Mouse (Mus musculus): Measurements from ENCODE around the gene Ripply3.

Ripply3 gene

GRCm38 (mm10) chr16:94327781-94328711 is at the start of gene Ripply3:
Gene Ripply3 (plus strand): TSS chr16:94328420.
- no peak for DNase-seq (ENCODE audit: low read depth, low spot score)

DNA sequence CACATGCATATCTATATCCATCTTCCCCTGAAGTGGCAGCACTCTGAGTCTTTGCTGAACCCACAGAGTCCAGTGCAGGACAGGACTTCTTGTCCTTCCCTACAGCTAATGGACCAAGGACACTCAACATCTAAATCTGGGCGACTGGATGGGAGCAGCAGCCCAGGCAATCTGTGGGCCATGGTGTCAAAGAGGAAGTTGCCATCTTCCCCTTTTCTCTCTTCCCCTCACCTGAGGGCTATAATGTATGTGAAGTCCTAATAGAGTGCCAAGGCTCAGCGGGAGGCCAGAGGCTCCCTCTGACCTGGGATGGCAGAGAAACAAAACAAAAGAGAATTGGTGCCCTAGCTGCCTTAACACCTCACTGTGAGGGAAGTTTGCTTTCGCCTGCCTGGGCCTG is 44.2 kb upstream of the Ripply3 start:
- no peak for DNase-seq (ENCODE audit: low read depth, low spot score)

GRCm38 (mm10) chr16:94287826-94288225 is 40.4 kb upstream of the Ripply3 start:
- DNase-seq (ENCODE audit: low read depth, low spot score): no peak

GRCm38 (mm10) chr16:94289138-94290072 is 38.8 kb upstream of the Ripply3 start:
- no peak for DNase-seq (ENCODE audit: low read depth, low spot score)

GRCm38 (mm10) chr16:94290073-94290999 is 37.9 kb upstream of the Ripply3 start:
- peak; percentile 78 for DNase-seq (ENCODE audit: low read depth, low spot score)

GRCm38 (mm10) chr16:94291141-94291540 is 37.1 kb upstream of the Ripply3 start:
- DNase-seq (ENCODE audit: low read depth, low spot score): no peak

DNA sequence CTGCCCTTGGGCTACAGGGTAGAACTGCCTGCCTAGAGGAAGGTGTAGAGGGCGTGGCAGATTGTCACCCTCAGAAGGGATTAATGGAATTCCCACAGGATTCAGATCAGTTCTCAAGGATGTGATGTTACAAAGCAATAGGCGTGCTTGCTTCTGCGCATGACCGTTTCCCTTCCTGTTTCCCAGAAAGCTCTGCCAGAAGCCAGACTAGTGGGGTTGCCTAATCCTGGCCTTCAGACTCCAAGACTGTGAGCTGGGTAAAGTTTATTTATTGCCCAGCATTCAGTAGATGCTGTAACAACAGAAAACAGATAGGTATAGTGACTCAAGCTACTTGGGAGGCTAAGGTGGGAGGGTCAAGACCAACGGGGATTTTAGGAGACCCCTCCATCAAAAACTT is 30.1 kb upstream of the Ripply3 start:
- DNase-seq (ENCODE audit: low read depth, low spot score): no peak

GRCm38 (mm10) chr16:94299210-94299609 is 29.0 kb upstream of the Ripply3 start:
- no peak for DNase-seq (ENCODE audit: low read depth, low spot score)

GRCm38 (mm10) chr16:94301194-94301593 is 27.0 kb upstream of the Ripply3 start:
- DNase-seq (ENCODE audit: low read depth, low spot score): no peak

DNA sequence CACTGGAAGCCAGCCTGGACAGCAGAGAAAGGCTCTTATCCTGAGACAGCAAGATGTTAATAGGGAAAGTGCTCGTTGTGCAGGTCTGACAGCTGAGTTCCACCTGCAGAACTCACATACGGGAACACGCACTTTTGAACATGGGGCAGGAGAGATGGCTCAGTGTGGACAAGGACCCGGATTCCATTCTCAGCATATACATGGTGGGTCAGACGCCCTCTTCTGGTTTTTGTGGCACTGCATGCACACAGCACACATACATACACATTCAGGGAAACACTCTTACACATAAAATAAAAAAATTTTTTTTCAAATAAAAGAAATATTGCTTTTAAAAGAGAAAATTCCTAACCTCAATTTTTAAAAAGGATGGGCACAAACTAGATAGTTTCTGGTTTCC is 26.5 kb upstream of the Ripply3 start:
- no peak for DNase-seq (ENCODE audit: low read depth, low spot score)

GRCm38 (mm10) chr16:94302274-94303202 is 25.7 kb upstream of the Ripply3 start:
- DNase-seq (ENCODE audit: low read depth, low spot score): peak; percentile 65

DNA sequence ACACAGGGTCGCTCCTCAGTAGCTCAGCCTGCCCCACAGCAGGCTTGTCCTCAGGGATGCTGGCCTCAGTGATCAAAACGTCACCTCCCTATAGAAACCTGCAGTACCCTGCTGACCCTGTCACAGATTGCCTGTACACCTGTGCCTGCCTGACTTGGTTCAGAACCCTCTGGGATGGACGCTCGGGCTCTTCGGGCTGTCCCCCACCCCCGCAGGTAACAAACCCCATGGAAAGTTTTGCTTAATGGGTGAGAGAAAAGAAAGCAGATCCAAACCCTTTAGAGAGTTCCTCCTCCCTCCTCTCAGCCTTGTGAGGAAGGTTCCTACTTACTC is 25.1 kb upstream of the Ripply3 start:
- DNase-seq (ENCODE audit: low read depth, low spot score): no peak

GRCm38 (mm10) chr16:94307526-94307925 is 20.7 kb upstream of the Ripply3 start:
- DNase-seq (ENCODE audit: low read depth, low spot score): no peak

DNA sequence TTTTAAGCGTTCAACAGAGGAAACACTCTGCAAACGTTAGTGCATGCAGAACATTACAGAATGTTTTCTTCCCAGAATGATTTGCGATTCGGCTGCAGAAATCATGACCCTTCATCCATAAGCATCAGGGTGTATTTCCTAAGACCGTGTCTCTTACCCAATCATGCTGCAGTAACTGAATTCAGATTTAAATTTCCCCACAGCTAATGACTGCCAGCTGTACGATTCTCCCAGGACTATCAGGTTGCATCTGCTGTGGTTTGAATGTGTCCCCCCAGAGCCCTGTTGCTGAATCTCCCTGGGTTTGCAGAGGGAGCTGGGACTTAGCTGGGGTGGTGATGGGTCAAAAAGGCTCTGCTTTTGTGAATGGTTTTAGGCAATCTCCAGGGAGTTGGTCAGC is 20.3 kb upstream of the Ripply3 start:
- DNase-seq (ENCODE audit: low read depth, low spot score): peak; percentile 72

- DNase-seq (ENCODE audit: low read depth, low spot score): no peak
These were observed 19.2 kb upstream of the Ripply3 start for GRCm38 (mm10) chr16:94309025-94309424.

GRCm38 (mm10) chr16:94311416-94311815 is 16.8 kb upstream of the Ripply3 start:
- DNase-seq (ENCODE audit: low read depth, low spot score): no peak

DNA sequence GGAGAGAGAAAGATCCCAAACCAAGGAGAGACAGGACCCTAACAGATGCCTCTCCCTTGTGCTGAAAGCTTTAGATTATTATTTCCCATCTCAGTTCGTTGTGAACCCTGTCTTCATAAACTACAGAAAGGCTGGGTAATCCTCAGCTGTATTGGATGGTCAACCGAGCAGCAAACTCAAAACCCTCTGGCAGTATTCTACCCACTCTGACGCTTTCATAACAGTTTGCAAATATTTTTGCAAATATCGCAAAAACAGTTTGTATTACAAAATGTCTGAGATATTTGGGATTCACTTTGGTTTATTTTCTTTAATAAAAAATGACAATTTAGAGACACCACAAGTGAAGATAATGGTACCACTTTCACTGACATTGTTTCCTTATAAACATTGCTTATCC is 16.3 kb upstream of the Ripply3 start:
- no peak for DNase-seq (ENCODE audit: low read depth, low spot score)

GRCm38 (mm10) chr16:94312663-94313228 is 15.5 kb upstream of the Ripply3 start:
- peak; percentile 89 for DNase-seq (ENCODE audit: low read depth, low spot score)

DNA sequence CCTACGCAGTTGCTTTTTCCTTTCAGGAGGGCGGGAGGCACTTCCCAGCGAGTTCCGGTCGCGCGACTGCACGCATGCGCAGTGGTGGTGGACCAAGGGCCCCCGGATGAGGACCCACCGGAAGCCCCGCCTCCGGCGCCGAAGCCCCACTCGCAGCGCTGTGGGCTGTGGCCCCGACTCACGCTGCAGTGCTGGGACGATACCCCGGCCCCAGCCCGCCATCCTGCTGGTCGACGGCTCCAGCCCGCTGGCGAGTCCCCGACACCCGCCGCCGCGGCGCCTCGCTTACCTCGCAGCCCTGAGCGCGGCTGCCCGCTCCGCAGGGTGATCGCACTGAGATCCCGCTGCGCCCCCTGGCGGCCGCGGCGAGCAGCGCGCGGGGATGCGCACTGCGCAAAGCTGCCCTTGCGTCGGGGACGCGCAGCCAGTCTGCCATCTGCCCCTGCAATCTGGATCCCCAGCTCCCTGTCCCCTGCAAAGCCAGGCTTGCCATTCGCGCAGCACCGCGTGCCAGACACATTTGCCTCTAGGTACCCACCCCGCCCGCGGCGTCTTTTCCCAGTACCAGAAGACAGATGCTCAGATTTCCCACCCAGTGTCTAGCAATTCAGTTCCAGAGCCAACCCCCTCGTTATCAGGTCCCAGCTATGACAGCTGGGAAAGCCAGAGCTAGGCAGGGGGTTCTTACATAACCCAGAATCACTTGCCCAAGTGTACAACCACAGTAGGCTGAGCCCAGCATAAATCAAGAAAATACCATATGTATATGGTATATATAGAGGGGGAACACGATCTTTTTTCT is 14.8 kb upstream of the Ripply3 start, which contains the start of gene Hlcs:
TSS of gene Hlcs (minus strand) at position 343 of the 802 bp plus-strand sequence.
- peak; percentile 96 for DNase-seq (ENCODE audit: low read depth, low spot score)

All from forelimb bud, embryonic 11.5 days (tissue).